Mouse (Mus musculus) kidney, postnatal 0 days (tissue): ENCODE results near the gene Ldb3. TPM values are rescaled to one million over a fixed set of nuclear protein-coding genes. Genes with fewer than 3 reads are reported as not detected.

Experiments
- ATAC-seq: fragments of 200-750 bp; cut with Nextera tagmentation; replicated peaks from 2 replicates; pipeline ENCODE4 v1.8.0; 2017; ENCODE audit warnings: low read depth, moderate number of reproducible peaks, moderate TSS enrichment, moderate library complexity; ENCODE audit not compliant: low FRiP score
- DNase-seq: peaks from one replicate; pipeline ENCODE4 v3.0.0-alpha.2; 2016; ENCODE audit warnings: low spot score
- H3K27ac ChIP-seq: fragments of 300-500 bp; sonication (generic); 2 replicates; pipeline ENCODE4 v1.5.1; 2014; ENCODE audit warnings: mild to moderate bottlenecking
- H3K27me3 ChIP-seq: fragments of 300-500 bp; sonication (generic); 2 replicates; pipeline ENCODE4 v1.6.1; 2014; ENCODE audit warnings: low read length, mixed read lengths; ENCODE audit not compliant: insufficient read depth
- H3K36me3 ChIP-seq: fragments of 300-500 bp; sonication (generic); 2 replicates; pipeline ENCODE4 v1.6.1; 2014; ENCODE audit warnings: low read length, mixed read lengths; ENCODE audit not compliant: insufficient read depth
- H3K4me1 ChIP-seq: fragments of 300-500 bp; sonication (generic); replicated peaks from 2 replicates; pipeline ENCODE4 v1.6.1; 2014; ENCODE audit warnings: antibody characterized with exemption, low read length, mixed read lengths; ENCODE audit not compliant: insufficient read depth
- H3K4me2 ChIP-seq: fragments of 300-500 bp; sonication (generic); 2 replicates; pipeline ENCODE4 v1.6.1; 2014; ENCODE audit warnings: mild to moderate bottlenecking, low read length, moderate library complexity, mixed read lengths
- H3K4me3 ChIP-seq: fragments of 300-500 bp; sonication (generic); replicated peaks from 2 replicates; pipeline ENCODE4 v1.5.1; 2014; ENCODE audit warnings: low read depth, low read length
- H3K9ac ChIP-seq: fragments of 300-500 bp; sonication (generic); 2 replicates; pipeline ENCODE4 v1.6.1; 2014; ENCODE audit warnings: low read depth, low read length
- H3K9me3 ChIP-seq: fragments of 300-500 bp; sonication (generic); replicated peaks from 2 replicates; pipeline ENCODE4 v1.6.1; 2016; ENCODE audit warnings: low read length, inconsistent platforms, mixed read lengths
- CTCF ChIP-seq: IDR thresholded peaks from 2 replicates; pipeline ENCODE4 v1.5.1; 2016; ENCODE audit warnings: antibody characterized with exemption, low read depth, mild to moderate bottlenecking, moderate library complexity
- WGBS: fragments of 180-500 bp; shearing (Covaris S2); extraction: QIAGEN DNeasy Blood & Tissue Kit; methylation state at CpG from one replicate; pipeline ENCODE4 v1.1.7; 2014; 5-methylcytosine and 5-hydroxymethylcytosine counted together
- polyA plus RNA-seq: library from polyadenylated mRNA; unstranded; fragments of >200 nt; fragmentation: Nextera tagmentation; extraction: Ambion mirVana; gene quantifications from 2 replicates; pipeline ENCODE4 v1.2.1, GENCODE M21; 2015

The Ldb3 gene
- polyA plus RNA-seq, 1 experiment from 2014 or later, result 0.50 TPM

DNA sequence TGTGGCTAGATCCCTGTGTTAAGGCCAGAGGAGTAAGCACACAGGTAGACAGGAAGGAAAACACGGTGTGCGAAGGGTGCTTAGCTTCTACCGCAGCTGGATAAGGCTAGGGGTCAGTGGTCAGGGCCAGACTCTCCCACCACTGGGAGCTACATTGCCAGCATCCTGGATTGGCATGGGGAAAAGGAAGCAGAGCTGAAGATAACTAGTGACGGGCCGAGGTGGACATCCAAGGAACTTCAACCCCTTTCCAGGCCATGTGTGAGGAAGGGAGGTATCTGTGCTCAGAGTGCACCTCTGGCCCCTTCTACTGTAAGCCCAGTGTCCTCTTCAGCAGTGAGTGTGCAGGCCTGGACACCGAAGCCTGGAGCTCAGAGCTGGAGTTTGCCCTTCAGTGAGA is 35.0 kb downstream of the Ldb3 start:
- no peak for TF ChIP-seq CTCF
- 55% methylated on average over 6 of the region's 6 CpGs for WGBS
- DNase-seq (no peak), ATAC-seq (no peak)
- Histone ChIP-seq H3K27ac (no peak overlapping the region), H3K27me3 (no peaks in the 10 kb centered on the region), H3K4me2 (no peak overlapping the region), H3K9me3 (no peaks in the 10 kb centered on the region), H3K36me3 (no peaks in the 10 kb centered on the region), H3K4me3 (no peak overlapping the region), H3K9ac (no peak overlapping the region), H3K4me1 (no peaks in the 10 kb centered on the region)

DNA sequence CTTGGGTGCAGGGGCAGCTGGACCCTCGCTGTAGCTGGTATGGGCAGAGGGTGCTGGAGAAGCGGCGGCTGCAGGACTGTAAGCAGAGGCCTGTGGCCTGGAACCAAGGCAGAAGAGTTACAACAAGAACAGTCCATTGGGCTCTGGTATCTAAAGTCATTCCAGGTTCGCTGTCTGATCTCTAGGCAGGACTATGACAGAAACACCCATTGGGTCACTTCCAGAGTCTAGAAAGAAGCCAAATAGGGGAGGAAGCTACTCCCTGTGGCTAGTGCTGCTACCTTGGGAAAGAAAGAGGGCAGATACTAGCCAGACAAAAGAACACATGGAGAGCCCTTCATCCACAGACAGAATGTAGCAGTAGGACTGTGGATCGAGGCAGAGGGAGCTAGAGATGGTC is 36.3 kb downstream of the Ldb3 start:
- Histone ChIP-seq H3K9ac (no peak overlapping the region), H3K27ac (no peak overlapping the region), H3K27me3 (no peaks in the 10 kb centered on the region), H3K4me1 (no peaks in the 10 kb centered on the region), H3K4me2 (no peak overlapping the region), H3K36me3 (no peaks in the 10 kb centered on the region), H3K4me3 (no peak overlapping the region), H3K9me3 (no peaks in the 10 kb centered on the region)
- no peak for ATAC-seq
- no peak for TF ChIP-seq CTCF
- 96% methylated on average over 5 of the region's 5 CpGs for WGBS
- DNase-seq, result no peak

DNA sequence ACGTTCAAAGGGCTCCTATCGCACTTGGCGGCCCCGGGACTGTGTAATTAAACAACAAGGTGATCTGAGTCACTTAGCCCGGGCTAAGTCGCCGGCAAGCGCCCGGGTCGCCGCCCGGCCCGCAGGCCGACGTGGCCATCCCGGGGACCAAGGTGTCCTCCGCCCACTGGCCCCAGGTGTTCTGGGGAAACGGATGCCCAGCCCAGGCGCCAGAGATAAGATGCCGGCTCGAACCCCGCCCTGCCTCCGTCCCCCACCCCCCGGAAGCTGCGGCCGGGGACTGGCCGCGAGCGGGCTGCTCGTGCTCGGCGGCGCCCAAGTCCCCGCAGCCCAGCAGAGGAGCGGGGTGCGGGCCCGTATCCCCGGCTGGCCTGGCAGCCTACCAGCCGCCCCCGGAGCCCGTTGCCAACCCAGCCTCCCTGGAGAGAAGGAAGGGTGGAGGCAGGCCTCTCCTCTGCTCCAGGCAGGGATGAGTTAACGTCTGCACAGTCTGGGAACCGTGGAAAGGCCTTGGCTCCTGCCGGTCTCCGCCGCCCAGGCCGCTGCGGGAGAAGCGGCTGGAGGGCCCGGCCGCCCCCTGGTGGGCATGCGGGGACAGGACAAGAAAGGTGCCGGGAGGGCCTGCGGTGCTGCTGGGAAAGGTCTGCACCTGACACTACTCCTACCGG is 39.3 kb downstream of the Ldb3 start:
- Histone ChIP-seq H3K4me3 (peak overlapping the region; percentile 71), H3K4me2 (peak overlapping the region; percentile 85), H3K27me3 (no peaks in the 10 kb centered on the region), H3K9ac (peak overlapping the region; percentile 75), H3K4me1 (no peaks in the 10 kb centered on the region), H3K9me3 (no peaks in the 10 kb centered on the region), H3K27ac (peak overlapping the region; percentile 76), H3K36me3 (no peaks in the 10 kb centered on the region)
- peak; percentile 96 for DNase-seq
- WGBS, result under 1% methylated on average over 55 of the region's 55 CpGs
- peak; percentile 98 for TF ChIP-seq CTCF
- peak; percentile 96 for ATAC-seq

DNA sequence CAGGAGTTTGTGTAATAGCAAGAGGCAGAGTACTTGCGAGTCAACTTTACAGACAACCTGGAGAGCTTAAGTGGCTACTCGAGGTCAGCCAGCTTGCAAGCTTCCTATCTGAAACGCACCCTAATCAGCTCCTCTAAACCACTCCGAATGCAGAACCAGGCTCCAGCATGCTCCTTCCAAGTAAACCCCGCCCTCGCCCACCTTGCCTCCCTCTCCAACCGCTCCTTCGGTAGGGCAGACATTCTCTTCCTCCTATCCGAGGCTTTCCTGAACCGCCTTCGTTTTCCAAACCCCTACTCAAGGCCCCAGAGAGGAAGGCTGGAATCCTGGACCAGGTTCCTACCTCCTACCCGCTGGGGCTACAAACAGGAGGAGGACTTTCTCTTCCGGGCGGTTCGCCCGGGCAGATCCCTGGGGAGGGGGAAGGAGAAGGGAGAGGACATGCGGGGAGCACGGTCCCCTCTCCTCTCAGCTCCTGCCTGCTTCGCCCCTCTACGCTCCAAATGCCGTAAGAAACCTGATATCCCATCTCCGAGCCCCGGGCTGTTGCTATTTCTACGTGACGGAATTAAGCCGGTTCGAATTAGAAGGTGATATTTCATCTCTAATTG is 40.0 kb downstream of the Ldb3 start:
- H3K4me1 ChIP-seq, result no peaks in the 10 kb centered on the region
- H3K27me3 ChIP-seq, result no peaks in the 10 kb centered on the region
- 1% methylated on average over 27 of the region's 27 CpGs for WGBS
- DNase-seq (peak; percentile 82), ATAC-seq (peak; percentile 30; the same call in 1 of the 2 replicates)
- TF ChIP-seq CTCF, result no peak
- H3K27ac ChIP-seq, result peak overlapping the region; percentile 76
- H3K9me3 ChIP-seq, result no peaks in the 10 kb centered on the region
- H3K36me3 ChIP-seq, result no peaks in the 10 kb centered on the region
- H3K4me3 ChIP-seq, result peak overlapping the region; percentile 71
- H3K4me2 ChIP-seq, result peak overlapping the region; percentile 85
- peak overlapping the region; percentile 75 for H3K9ac ChIP-seq

DNA sequence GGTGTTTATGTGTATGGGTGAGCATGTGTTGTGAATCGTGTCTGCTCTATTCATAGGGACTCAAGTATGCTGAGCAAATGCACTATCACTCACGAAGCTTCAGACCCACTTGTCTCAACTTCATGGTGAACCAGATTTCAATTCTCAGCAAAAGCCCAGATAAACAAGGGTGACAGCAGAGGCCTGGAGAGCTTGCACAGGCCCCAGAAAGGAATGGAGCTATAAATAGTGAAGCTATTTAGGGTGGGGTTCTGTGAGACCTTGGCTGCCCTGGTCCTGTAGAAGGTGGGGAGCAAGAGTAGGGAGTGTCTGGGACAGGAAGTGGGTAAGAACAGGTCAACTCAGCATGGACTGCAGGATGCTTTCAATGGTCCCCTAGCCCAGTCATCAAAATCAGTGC is 43.9 kb downstream of the Ldb3 start:
- Histone ChIP-seq H3K9me3 (no peaks in the 10 kb centered on the region), H3K36me3 (no peaks in the 10 kb centered on the region), H3K4me3 (no peak overlapping the region), H3K27ac (no peak overlapping the region), H3K9ac (no peak overlapping the region), H3K4me1 (0 out of 2 replicates have a peak, but pooled peaks cover 3% of the 10 kb centered on the region), H3K4me2 (no peak overlapping the region), H3K27me3 (0 out of 2 replicates have a peak, but pooled peaks cover 3% of the 10 kb centered on the region)
- ATAC-seq (no peak), DNase-seq (no peak)
- WGBS, result 60% methylated on average over 2 of the region's 2 CpGs
- no peak for TF ChIP-seq CTCF

DNA sequence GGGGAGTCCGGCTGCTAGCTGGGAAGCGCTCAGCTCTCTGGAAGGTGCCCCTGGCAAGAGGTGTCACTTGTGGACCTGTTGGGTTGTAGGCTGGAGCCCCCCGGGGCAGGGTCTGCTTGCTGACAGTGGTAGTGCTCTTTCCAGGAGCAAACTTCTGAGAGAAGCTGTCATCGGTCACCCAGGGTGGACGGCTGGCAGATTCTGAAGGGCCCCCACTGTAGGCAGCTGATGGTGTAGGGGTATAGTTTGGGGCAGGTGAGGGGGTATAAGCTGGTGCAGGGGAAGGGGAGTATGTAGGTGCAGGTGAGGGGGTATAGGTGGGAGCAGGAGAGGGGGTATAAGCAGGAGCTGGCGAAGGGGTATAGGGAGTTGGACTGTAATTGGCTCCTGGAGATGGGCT is 44.5 kb downstream of the Ldb3 start:
- Histone ChIP-seq H3K4me2 (no peak overlapping the region), H3K9ac (no peak overlapping the region), H3K36me3 (no peaks in the 10 kb centered on the region), H3K27me3 (0 out of 2 replicates have a peak, but pooled peaks cover 3% of the 10 kb centered on the region), H3K4me1 (0 out of 2 replicates have a peak, but pooled peaks cover 3% of the 10 kb centered on the region), H3K9me3 (no peaks in the 10 kb centered on the region), H3K4me3 (no peak overlapping the region), H3K27ac (no peak overlapping the region)
- TF ChIP-seq CTCF, result no peak
- ATAC-seq (no peak), DNase-seq (no peak)
- WGBS, result 94% methylated on average over 6 of the region's 6 CpGs
